Mouse (Mus musculus): ENCODE results near the gene Map1lc3b. TPM values are rescaled to one million over a fixed set of nuclear protein-coding genes. Genes with fewer than 3 reads are reported as not detected.

Gene Map1lc3b
- polyA plus RNA-seq, 2 experiments = 49.6 to 226 TPM

DNA sequence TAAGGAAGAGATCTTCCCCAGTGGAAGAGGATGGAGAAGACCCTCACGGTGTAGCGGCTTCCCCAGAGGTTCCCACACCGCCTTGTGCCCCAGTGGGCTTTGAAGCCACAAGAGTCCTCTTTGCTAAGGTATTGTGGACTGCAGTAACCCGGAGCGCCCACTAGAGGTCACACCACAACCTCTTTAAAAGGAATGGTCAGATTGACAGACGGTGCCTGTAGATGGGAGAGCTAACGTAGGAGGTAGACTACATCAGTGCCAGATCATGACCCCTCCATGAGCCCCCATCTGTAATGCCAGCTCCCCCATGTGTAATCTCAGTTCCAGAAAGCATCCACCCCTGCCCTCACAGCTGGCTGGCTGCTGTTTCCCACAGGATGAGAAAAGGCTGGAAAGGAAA lies 43.0 kb upstream of the Map1lc3b start:
- ATAC-seq (ENCODE audit: low FRiP score, low read depth) = peak; percentile 60; the same call in 1 of the 2 replicates
- no peaks in the 10 kb centered on the region for H3K9me3 ChIP-seq (ENCODE audit: control insufficient read depth, low read length)
- H3K4me1 ChIP-seq (ENCODE audit: control insufficient read depth, insufficient read depth, low read length) = no peaks in the 10 kb centered on the region
- H3K27ac ChIP-seq (replicated peaks; ENCODE audit: low read depth, low read length) = no peak overlapping the region
- H3K4me2 ChIP-seq (replicated peaks; ENCODE audit: low read depth, low read length, severe bottlenecking) = no peak overlapping the region
- H3K4me3 ChIP-seq (replicated peaks; ENCODE audit: low read length) = no peak overlapping the region
- WGBS = 6% methylated on average over 7 of the region's 7 CpGs
- H3K36me3 ChIP-seq (ENCODE audit: control insufficient read depth, insufficient read depth, low read length) = peaks cover 21% of the 10 kb centered on the region
- TF ChIP-seq POLR2A (IDR thresholded peaks at IDR 0.05; ENCODE audit: borderline replicate concordance, extremely low read depth, insufficient read depth, insufficient read length) = no peak
- no peak overlapping the region for H3K9ac ChIP-seq (ENCODE audit: low read depth, low read length, severe bottlenecking)
- DNase-seq (ENCODE audit: low spot score) = peak; percentile 77
- H3K27me3 ChIP-seq (ENCODE audit: control insufficient read depth, insufficient read depth, low read length) = no peaks in the 10 kb centered on the region

DNA sequence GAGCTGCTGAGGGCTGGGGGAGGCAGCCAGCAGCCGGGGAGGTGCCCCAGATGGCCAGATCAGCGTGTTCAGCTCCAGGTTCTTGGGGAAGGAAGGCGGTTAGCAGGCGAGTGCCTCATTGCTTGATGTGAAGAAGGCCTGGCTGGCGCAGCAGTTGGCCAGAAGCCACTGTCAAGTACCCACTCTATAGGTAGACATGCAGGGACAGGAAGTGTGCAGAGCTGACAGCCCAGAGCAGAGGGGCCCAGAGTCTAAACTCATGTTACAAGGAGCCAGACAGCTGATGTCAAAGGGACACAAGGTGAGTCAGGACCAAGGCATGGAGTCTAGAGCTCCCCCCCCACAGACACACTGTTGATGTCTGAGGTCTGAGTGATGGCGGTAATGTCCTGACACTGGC lies 40.1 kb upstream of the Map1lc3b start:
- no peak for DNase-seq (ENCODE audit: low spot score)
- Histone ChIP-seq H3K4me3 (replicated peaks; ENCODE audit: low read length) (no peak overlapping the region), H3K27ac (replicated peaks; ENCODE audit: low read depth, low read length) (no peak overlapping the region), H3K27me3 (ENCODE audit: control insufficient read depth, insufficient read depth, low read length) (no peaks in the 10 kb centered on the region), H3K4me2 (replicated peaks; ENCODE audit: low read depth, low read length, severe bottlenecking) (no peak overlapping the region), H3K4me1 (ENCODE audit: control insufficient read depth, insufficient read depth, low read length) (no peaks in the 10 kb centered on the region), H3K9ac (ENCODE audit: low read depth, low read length, severe bottlenecking) (no peak overlapping the region), H3K36me3 (ENCODE audit: control insufficient read depth, insufficient read depth, low read length) (peaks cover 50% of the 10 kb centered on the region), H3K9me3 (ENCODE audit: control insufficient read depth, low read length) (no peaks in the 10 kb centered on the region)
- 89% methylated on average over 6 of the region's 6 CpGs for WGBS
- no peak for ATAC-seq (ENCODE audit: low FRiP score, low read depth)
- TF ChIP-seq POLR2A (IDR thresholded peaks at IDR 0.05; ENCODE audit: borderline replicate concordance, extremely low read depth, insufficient read depth, insufficient read length) = no peak

DNA sequence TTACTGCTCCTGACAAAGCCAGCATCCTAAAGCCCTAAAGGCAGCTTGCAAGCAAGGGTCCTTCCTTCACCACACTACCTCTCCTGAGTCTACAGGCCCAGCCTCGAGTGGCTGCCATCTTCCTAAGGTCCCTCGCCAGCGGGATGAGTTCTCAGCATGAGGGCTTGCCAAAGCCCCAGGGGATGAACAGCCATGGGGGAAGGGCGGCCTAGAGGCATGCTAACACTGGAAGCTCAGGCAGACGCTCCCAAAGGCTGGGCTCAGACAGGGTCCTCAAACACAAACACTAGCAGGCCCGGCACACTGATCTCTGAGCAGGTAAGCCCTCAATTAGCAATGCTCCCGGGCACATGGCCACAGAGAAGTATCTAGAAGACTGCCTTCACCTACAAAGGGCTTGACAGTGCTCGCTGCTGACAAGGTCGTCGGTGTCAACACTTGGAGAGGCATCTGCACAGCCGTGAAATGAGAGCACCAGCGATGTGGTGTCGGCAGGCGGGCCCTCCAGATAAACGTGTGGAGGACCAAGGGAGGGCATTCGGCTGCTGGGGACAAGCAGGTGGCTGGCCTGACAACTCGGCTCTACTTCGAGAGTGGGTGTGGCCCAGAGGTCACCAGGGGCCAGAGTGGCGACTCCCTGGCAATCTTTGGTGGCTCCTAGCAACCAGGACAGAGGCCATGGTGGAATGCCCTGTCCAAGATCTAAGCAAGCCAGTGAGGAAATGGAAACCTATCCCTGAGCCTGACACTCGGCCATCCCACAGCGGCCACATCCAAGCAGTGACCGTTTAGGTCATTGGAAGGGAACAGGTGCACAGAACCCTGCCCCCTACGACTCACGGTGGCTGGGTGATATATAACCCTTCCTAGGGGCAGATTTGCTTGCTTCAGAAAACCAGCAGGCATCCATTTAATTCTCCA lies 38.8 kb upstream of the Map1lc3b start:
- H3K36me3 ChIP-seq (ENCODE audit: control insufficient read depth, insufficient read depth, low read length) = peaks cover 59% of the 10 kb centered on the region
- H3K9ac ChIP-seq (ENCODE audit: low read depth, low read length, severe bottlenecking) = no peak overlapping the region
- H3K4me3 ChIP-seq (replicated peaks; ENCODE audit: low read length) = no peak overlapping the region
- ATAC-seq (ENCODE audit: low FRiP score, low read depth) (no peak), DNase-seq (ENCODE audit: low spot score) (no peak)
- WGBS = 81% methylated on average over 24 of the region's 24 CpGs
- no peaks in the 10 kb centered on the region for H3K9me3 ChIP-seq (ENCODE audit: control insufficient read depth, low read length)
- H3K4me1 ChIP-seq (ENCODE audit: control insufficient read depth, insufficient read depth, low read length) = no peaks in the 10 kb centered on the region
- H3K4me2 ChIP-seq (replicated peaks; ENCODE audit: low read depth, low read length, severe bottlenecking) = no peak overlapping the region
- H3K27ac ChIP-seq (replicated peaks; ENCODE audit: low read depth, low read length) = no peak overlapping the region
- H3K27me3 ChIP-seq (ENCODE audit: control insufficient read depth, insufficient read depth, low read length) = no peaks in the 10 kb centered on the region
- TF ChIP-seq POLR2A (IDR thresholded peaks at IDR 0.05; ENCODE audit: borderline replicate concordance, extremely low read depth, insufficient read depth, insufficient read length) = no peak

DNA sequence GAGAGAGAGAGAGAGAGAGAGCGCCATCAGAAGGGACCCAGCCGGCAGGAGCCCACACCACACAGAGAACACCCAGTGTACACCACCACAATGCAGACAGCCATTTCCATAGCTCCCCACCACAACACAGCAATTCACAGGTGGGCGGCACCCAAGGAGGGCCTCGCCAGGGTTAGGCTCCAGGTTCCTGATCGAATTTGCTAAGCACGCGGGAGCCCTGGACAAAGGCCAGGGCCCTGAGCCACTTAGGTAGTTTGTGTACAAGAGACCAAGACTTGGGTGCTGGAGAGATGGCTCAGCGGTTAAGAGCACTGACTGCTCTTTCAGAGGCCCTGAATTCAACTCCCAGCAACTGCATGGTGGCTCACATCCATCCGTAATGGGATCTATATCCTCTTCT lies 37.7 kb upstream of the Map1lc3b start:
- no peaks in the 10 kb centered on the region for H3K27me3 ChIP-seq (ENCODE audit: control insufficient read depth, insufficient read depth, low read length)
- DNase-seq (ENCODE audit: low spot score) = no peak
- no peak overlapping the region for H3K4me2 ChIP-seq (replicated peaks; ENCODE audit: low read depth, low read length, severe bottlenecking)
- H3K4me3 ChIP-seq (replicated peaks; ENCODE audit: low read length) = no peak overlapping the region
- WGBS = 89% methylated on average over 9 of the region's 9 CpGs
- no peaks in the 10 kb centered on the region for H3K4me1 ChIP-seq (ENCODE audit: control insufficient read depth, insufficient read depth, low read length)
- no peak for TF ChIP-seq POLR2A (IDR thresholded peaks at IDR 0.05; ENCODE audit: borderline replicate concordance, extremely low read depth, insufficient read depth, insufficient read length)
- peaks cover 60% of the 10 kb centered on the region for H3K36me3 ChIP-seq (ENCODE audit: control insufficient read depth, insufficient read depth, low read length)
- no peak overlapping the region for H3K9ac ChIP-seq (ENCODE audit: low read depth, low read length, severe bottlenecking)
- H3K27ac ChIP-seq (replicated peaks; ENCODE audit: low read depth, low read length) = no peak overlapping the region
- no peak for ATAC-seq (ENCODE audit: low FRiP score, low read depth)
- no peaks in the 10 kb centered on the region for H3K9me3 ChIP-seq (ENCODE audit: control insufficient read depth, low read length)

DNA sequence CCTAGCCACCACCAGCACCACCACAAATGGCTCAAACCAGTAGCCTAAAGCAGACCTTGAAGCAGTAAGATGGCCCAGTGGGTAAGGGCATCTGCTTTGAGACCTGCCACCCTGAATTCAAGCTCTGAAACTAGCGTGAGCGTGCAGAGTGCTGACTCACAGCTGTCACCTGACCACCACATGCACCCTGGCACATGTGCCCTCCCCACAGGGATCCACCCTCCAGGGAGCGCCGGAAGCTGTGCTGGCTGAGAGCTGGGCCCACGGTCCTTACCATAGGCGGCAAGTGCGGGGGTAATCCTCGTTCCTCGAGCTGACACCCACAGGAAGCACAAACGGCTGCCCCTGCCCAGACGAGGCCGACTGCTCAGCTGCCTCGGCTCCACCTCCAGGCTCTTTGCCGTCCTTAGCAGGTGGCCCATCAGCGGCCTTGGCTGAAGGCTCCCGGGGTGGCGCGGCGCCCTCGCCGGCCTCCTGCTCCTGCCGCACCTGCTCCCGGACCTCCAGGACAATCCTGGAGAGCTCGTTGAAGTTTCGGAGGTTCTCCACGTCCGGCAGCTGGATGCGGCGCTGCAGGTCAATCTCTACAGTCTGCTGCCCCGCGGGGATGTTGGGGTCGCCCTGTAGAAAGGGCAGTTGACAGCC lies 36.2 kb upstream of the Map1lc3b start:
- TF ChIP-seq POLR2A (IDR thresholded peaks at IDR 0.05; ENCODE audit: borderline replicate concordance, extremely low read depth, insufficient read depth, insufficient read length) = no peak
- no peaks in the 10 kb centered on the region for H3K27me3 ChIP-seq (ENCODE audit: control insufficient read depth, insufficient read depth, low read length)

More for the DNA sequence above, 36.2 kb upstream of the Map1lc3b start:
- no peaks in the 10 kb centered on the region for H3K9me3 ChIP-seq (ENCODE audit: control insufficient read depth, low read length)
- H3K4me2 ChIP-seq (replicated peaks; ENCODE audit: low read depth, low read length, severe bottlenecking) = no peak overlapping the region
- DNase-seq (ENCODE audit: low spot score) = no peak
- ATAC-seq (ENCODE audit: low FRiP score, low read depth) = no peak
- no peaks in the 10 kb centered on the region for H3K4me1 ChIP-seq (ENCODE audit: control insufficient read depth, insufficient read depth, low read length)
- H3K36me3 ChIP-seq (ENCODE audit: control insufficient read depth, insufficient read depth, low read length) = peaks cover 71% of the 10 kb centered on the region
- H3K4me3 ChIP-seq (replicated peaks; ENCODE audit: low read length) = no peak overlapping the region
- 93% methylated on average over 22 of the region's 32 CpGs for WGBS
- H3K9ac ChIP-seq (ENCODE audit: low read depth, low read length, severe bottlenecking) = no peak overlapping the region
- no peak overlapping the region for H3K27ac ChIP-seq (replicated peaks; ENCODE audit: low read depth, low read length)

Measured in limb, embryonic 14.5 days (tissue).